Mouse (Mus musculus) kidney, embryonic 14.5 days (tissue): ENCODE measurements around the gene Jakmip3. TPM values are rescaled to one million over a fixed set of nuclear protein-coding genes. Genes with fewer than 3 reads are reported as not detected.

Source experiments
- ATAC-seq: fragments of 200-750 bp; cut with Nextera tagmentation; 2 replicates; pipeline ENCODE4 v1.8.0; 2017; ENCODE audit warnings: moderate number of reproducible peaks, mild to moderate bottlenecking, moderate TSS enrichment, moderate library complexity; ENCODE audit not compliant: low FRiP score, low TSS enrichment
- H3K27ac ChIP-seq: fragments of 300-500 bp; sonication (generic); 2 replicates; pipeline ENCODE4 v1.5.1; 2014; ENCODE audit warnings: low read depth, mild to moderate bottlenecking, low read length, moderate library complexity, mixed read lengths
- H3K27me3 ChIP-seq: fragments of 300-500 bp; sonication (generic); 2 replicates; pipeline ENCODE4 v1.6.1; 2014; ENCODE audit warnings: mild to moderate bottlenecking, low read length; ENCODE audit not compliant: control insufficient read depth, insufficient read depth
- H3K36me3 ChIP-seq: fragments of 300-500 bp; sonication (generic); 2 replicates; pipeline ENCODE4 v1.6.1; 2014; ENCODE audit warnings: low read length, mixed read lengths; ENCODE audit not compliant: control insufficient read depth, insufficient read depth
- H3K4me1 ChIP-seq: fragments of 300-500 bp; sonication (generic); 2 replicates; pipeline ENCODE4 v1.6.1; 2014; ENCODE audit warnings: low read length, mixed read lengths; ENCODE audit not compliant: control insufficient read depth, insufficient read depth
- H3K4me2 ChIP-seq: fragments of 300-500 bp; sonication (generic); replicated peaks from 2 replicates; pipeline ENCODE4 v1.6.1; 2014; ENCODE audit warnings: low read depth, mild to moderate bottlenecking, low read length
- H3K4me3 ChIP-seq: fragments of 300-500 bp; sonication (generic); 2 replicates; pipeline ENCODE4 v1.5.1; 2014; ENCODE audit warnings: mild to moderate bottlenecking, low read length
- H3K9ac ChIP-seq: fragments of 300-500 bp; sonication (generic); 2 replicates; pipeline ENCODE4 v1.6.1; 2014; ENCODE audit warnings: low read depth, mild to moderate bottlenecking, low read length, moderate library complexity
- H3K9me3 ChIP-seq: fragments of 300-500 bp; sonication (generic); 2 replicates; pipeline ENCODE4 v1.6.1; 2016; ENCODE audit warnings: low read length; ENCODE audit not compliant: control insufficient read depth
- WGBS: fragments of 180-500 bp; shearing (Covaris S2); extraction: QIAGEN DNeasy Blood & Tissue Kit; methylation state at CpG from one replicate; pipeline ENCODE4 v1.1.7; 2014; 5-methylcytosine and 5-hydroxymethylcytosine counted together
- polyA plus RNA-seq: library from polyadenylated mRNA; unstranded; fragments of >200 nt; fragmentation: Nextera tagmentation; extraction: Ambion mirVana; gene quantifications from 2 replicates; pipeline ENCODE4 v1.2.1, GENCODE M21; 2014

Gene Jakmip3
- polyA plus RNA-seq, 1 experiment from 2014 or later: 0.42 TPM

DNA sequence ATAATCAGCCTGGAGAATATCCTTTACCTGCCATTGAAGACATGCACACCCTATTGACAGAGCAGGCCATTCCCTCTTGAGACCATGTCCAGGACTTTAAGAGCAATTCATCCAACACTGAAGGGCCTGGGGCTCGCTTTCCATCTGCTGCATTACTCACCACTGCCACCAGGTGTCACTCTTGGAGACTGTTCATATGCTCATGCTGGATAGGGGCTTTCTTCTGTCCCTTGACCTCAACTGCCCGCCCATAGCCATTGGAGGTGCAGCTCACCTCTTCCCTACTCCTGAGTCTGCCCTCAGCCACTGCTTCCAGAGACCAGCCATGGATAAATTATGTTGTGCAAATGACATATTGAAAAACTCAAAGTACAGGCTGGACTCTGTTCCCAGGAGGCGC, 70.5 kb downstream of the Jakmip3 start:
- Histone ChIP-seq H3K27me3 (no peaks in the 10 kb centered on the region), H3K4me3 (no peak overlapping the region), H3K9me3 (no peaks in the 10 kb centered on the region), H3K4me1 (no peaks in the 10 kb centered on the region), H3K9ac (no peak overlapping the region), H3K36me3 (no peaks in the 10 kb centered on the region), H3K4me2 (no peak overlapping the region), H3K27ac (no peak overlapping the region)
- no peak for ATAC-seq
- WGBS: 39% methylated on average over 3 of the region's 3 CpGs

DNA sequence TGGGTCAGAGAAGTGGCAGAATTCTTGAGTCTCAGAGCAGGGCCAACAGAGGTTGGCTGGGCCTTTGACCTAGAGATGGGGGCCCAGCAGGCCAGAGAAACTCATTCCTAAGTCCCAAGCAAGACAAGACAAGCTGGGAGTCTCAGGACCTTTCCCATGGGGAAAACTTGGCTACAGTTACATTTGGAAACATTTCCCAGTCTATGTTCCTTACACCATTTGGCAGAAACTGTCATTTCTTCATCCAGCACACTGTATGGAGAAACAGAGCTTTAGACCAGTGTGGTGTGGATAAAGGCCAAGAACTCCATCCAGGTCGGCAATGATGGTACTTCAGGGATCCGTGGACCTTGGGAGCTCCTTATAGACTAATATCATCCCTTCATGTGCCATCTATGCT, 71.1 kb downstream of the Jakmip3 start:
- Histone ChIP-seq H3K27ac (no peak overlapping the region), H3K27me3 (no peaks in the 10 kb centered on the region), H3K4me1 (no peaks in the 10 kb centered on the region), H3K4me3 (no peak overlapping the region), H3K9me3 (no peaks in the 10 kb centered on the region), H3K36me3 (no peaks in the 10 kb centered on the region), H3K9ac (no peak overlapping the region), H3K4me2 (no peak overlapping the region)
- 96% methylated on average over 2 of the region's 2 CpGs for WGBS
- ATAC-seq: no peak

DNA sequence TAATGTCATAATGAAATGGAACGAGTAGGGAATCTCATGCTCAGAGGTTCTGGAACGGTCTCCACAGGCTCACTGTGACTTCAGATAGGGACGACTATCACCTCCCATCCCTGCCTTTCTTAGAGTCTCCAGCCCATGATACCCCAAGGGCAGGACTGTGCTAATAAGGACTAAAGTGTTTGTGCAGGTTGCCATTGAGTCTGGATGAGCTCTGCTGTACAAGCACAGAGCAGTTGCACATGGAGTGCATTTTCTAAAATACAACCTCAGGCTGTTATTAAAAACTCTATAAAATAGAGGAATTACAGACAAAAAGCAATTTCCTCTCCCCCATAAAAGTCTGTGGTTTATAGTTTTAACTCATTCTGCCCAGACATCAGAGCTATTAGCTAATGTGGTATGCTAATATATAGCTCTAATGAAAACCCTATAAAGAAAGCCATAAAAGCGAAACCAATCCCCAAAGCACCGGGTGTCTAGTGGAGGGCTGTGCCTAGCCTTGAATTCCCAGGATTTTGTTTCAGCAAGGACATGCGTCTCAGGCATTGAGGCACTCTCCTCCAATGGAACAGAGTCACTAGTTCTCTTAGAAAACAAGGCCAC, 72.3 kb downstream of the Jakmip3 start:
- WGBS: 44% methylated on average over 6 of the region's 6 CpGs
- Histone ChIP-seq H3K4me2 (no peak overlapping the region), H3K9me3 (no peaks in the 10 kb centered on the region), H3K27me3 (no peaks in the 10 kb centered on the region), H3K4me3 (no peak overlapping the region), H3K36me3 (no peaks in the 10 kb centered on the region), H3K27ac (no peak overlapping the region), H3K4me1 (no peaks in the 10 kb centered on the region), H3K9ac (no peak overlapping the region)
- ATAC-seq: no peak

DNA sequence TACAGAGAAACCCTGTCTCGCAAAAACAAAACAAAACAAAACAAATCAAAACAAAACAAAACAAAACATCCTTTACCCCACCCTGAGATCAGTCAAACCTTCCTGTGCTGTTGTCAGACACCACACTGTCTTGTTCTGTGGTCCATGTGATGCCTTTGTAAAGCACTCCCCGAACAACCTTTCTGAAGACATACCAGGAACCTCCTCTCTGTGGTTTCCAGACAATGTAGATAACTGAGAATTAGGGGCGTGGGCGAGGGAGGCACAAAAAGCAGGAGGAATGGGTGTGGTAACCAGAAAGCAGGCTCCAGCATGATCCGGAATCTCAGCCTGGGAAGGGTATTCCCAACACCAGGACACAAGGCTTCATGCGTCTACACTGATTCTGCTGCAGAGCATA, 74.6 kb downstream of the Jakmip3 start:
- ATAC-seq: no peak
- Histone ChIP-seq H3K4me3 (no peak overlapping the region), H3K4me2 (no peak overlapping the region), H3K9ac (no peak overlapping the region), H3K36me3 (no peaks in the 10 kb centered on the region), H3K27ac (no peak overlapping the region), H3K27me3 (no peaks in the 10 kb centered on the region), H3K4me1 (no peaks in the 10 kb centered on the region), H3K9me3 (no peaks in the 10 kb centered on the region)
- 80% methylated on average over 6 of the region's 6 CpGs for WGBS

DNA sequence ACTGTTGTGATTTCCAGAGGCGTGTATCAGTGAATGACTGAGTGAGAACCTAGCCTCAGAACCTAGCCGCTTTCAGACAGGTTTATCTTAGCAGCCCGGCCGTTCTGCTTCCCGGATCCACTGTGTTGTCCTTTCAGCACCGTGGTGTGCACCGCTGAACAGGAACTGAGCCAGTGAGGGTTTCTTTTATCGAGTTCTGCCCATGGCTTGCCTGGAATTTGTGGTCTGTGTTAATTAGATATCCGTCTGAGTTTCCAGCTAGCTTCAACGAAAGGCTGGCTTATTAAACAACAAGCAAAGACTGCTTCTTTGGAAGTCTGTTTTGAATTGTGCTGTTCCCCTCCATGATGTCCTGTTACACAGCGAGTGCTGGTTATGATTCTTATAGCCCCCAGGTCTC, 75.8 kb downstream of the Jakmip3 start:
- H3K27me3 ChIP-seq: no peaks in the 10 kb centered on the region
- H3K27ac ChIP-seq: no peak overlapping the region
- no peaks in the 10 kb centered on the region for H3K9me3 ChIP-seq
- H3K9ac ChIP-seq: no peak overlapping the region
- WGBS: 36% methylated on average over 11 of the region's 11 CpGs
- H3K4me1 ChIP-seq: no peaks in the 10 kb centered on the region
- H3K36me3 ChIP-seq: no peaks in the 10 kb centered on the region
- no peak overlapping the region for H3K4me3 ChIP-seq
- no peak overlapping the region for H3K4me2 ChIP-seq
- ATAC-seq: no peak

DNA sequence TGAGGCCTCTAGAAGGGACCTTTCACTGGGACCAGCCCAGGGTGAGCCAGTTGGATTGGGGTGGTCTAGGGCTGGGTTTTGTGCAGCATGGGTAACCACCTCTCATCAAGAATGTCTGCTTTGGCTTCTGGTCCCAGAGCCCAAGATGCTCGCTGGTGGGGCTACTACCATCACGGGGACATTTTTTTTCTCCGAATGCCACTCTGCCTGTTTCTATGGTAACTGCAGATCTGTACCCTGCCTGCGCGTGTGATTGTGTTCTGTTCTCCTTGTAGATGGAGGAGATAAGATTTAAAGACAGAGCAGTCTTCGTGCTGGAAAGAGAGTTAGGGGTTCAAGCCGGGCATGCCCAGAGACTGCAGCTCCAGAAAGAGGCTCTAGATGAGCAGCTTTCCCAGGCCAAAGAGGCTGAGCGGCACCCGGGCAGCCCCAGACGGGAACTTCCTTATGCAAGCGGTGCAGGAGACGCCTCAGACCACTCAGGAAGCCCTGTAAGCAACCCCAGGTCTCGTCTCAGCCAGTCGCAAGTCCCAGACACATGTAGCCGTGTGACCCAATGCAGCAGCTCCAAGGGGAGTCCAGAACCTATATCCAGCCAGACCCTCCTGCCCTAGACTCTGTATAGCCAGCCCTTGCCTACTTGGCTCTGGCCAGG, 76.8 kb downstream of the Jakmip3 start:
- Histone ChIP-seq H3K36me3 (no peaks in the 10 kb centered on the region), H3K9me3 (no peaks in the 10 kb centered on the region), H3K9ac (no peak overlapping the region), H3K4me3 (no peak overlapping the region), H3K27me3 (no peaks in the 10 kb centered on the region), H3K4me1 (no peaks in the 10 kb centered on the region), H3K27ac (no peak overlapping the region), H3K4me2 (no peak overlapping the region)
- ATAC-seq: no peak
- 73% methylated on average over 15 of the region's 15 CpGs for WGBS

DNA sequence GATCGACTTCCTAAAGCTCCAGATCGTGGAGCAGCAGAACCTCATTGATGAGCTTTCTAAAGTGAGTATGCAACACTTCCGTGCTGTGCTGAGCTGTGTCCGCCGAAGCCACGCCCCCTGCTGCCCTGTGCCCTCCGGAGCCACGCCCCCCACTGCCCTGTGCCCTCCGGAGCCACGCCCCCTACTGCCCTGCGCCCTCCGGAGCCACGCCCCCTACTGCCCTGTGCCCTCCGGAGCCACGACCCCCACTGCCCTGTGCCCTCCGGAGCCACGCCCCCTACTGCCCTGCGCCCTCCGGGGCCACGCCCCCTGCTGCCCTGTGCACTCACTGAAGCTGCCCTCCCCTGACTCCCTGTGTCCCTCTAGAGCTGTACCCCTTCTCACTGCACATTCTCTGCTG, 80.4 kb downstream of the Jakmip3 start:
- Histone ChIP-seq H3K9me3 (no peaks in the 10 kb centered on the region), H3K36me3 (no peaks in the 10 kb centered on the region), H3K9ac (no peak overlapping the region), H3K27ac (no peak overlapping the region), H3K4me2 (peak overlapping the region; percentile 26), H3K4me3 (peak overlapping the region; percentile 9; the same call in 1 of the 2 replicates), H3K4me1 (0 out of 2 replicates have a peak, but pooled peaks cover 6% of the 10 kb centered on the region), H3K27me3 (no peaks in the 10 kb centered on the region)
- 19% methylated on average over 8 of the region's 20 CpGs for WGBS
- ATAC-seq: no peak

DNA sequence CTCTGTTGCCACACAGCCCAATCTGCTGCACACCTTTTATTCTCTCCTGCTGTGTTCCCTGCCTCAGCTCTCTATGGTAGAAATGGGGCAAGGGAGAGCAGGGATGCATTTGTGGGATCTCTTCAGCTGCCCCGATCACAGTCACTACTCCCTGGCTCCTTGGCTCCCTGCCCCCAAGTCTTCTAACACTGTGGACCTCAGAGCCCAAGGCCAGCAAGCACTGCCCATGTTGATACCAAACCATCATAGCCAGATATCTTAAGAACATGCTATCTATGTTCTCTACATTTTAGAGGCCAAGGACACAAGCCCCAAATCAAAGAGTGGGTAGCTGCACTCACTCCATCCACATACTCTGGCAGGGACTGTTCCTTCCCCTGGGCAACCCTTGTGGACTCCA, 80.8 kb downstream of the Jakmip3 start:
- H3K4me2 ChIP-seq: no peak overlapping the region
- 71% methylated on average over 1 of the region's 1 CpGs for WGBS
- no peak overlapping the region for H3K27ac ChIP-seq
- no peak for ATAC-seq
- H3K27me3 ChIP-seq: no peaks in the 10 kb centered on the region
- 0 out of 2 replicates have a peak, but pooled peaks cover 6% of the 10 kb centered on the region for H3K4me1 ChIP-seq
- H3K4me3 ChIP-seq: no peak overlapping the region
- no peak overlapping the region for H3K9ac ChIP-seq
- H3K36me3 ChIP-seq: no peaks in the 10 kb centered on the region
- H3K9me3 ChIP-seq: no peaks in the 10 kb centered on the region

DNA sequence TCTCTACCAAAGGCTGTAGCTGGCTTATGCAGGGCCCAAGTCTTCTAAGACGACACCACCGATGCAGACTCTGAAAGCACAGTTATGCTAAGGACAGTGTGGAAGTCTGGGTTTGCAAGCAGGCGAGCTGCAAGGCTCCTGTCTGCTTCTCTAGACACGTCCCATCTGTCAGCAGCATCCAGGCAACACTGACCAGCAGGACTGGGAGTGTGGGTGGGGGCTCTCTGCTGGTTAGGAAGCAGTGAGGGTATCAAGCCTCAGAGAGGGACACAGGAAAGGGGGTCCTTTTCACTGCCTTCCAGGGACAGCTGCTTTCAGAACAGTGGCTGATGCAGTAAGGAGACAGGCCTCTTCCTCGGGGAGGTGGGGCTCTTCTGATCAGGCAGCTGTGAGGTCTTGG, 86.6 kb downstream of the Jakmip3 start:
- no peak overlapping the region for H3K9ac ChIP-seq
- no peak overlapping the region for H3K4me3 ChIP-seq
- ATAC-seq: no peak; the same call in 1 of the 2 replicates
- H3K27ac ChIP-seq: no peak overlapping the region
- 0 out of 2 replicates have a peak, but pooled peaks cover 6% of the 10 kb centered on the region for H3K4me1 ChIP-seq
- no peaks in the 10 kb centered on the region for H3K9me3 ChIP-seq
- 51% methylated on average over 5 of the region's 5 CpGs for WGBS
- H3K27me3 ChIP-seq: no peaks in the 10 kb centered on the region
- H3K36me3 ChIP-seq: no peaks in the 10 kb centered on the region
- no peak overlapping the region for H3K4me2 ChIP-seq
